In the genomic region with DNA sequence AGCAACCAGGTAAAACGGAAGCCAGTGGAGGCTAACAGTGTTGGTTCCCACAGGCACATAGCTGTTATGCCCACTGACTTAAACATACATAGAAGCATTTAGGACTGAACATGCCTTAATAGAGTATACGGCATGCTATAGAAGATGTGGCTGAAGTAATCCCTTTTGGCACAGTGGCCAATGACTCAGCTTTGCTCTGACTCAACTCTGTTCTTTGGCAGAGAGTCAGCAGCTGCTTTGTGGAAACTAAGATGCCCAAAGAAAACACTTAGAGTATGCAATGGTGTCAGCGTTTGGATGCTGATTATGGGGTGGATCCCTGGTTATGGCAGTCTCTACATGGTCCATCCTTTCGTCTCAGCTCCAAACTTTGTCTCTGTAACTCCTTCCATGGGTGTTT, we compare ENCODE assay signal across 7 mouse cellular contexts.
A peak's percentile ranks its signal among the peaks of the same experiment; 100 is the strongest.
DNase-seq lines count a peak whose midpoint lies in the region; TF ChIP-seq lines count a peak whose summit lies in the region.
"Not testable (repeated sequence)": the region's sequence is repeated elsewhere in the genome, so short reads cannot be mapped to it uniquely, and the experiment has no call there.

No protein-coding gene starts in this region.

- peak; percentile 72 for DNase-seq in NIH3T3 (ENCODE audit: low read depth)
- DNase-seq in adrenal gland, postnatal 10 days = peak; percentile 70
- peak; percentile 43 for DNase-seq in fat pad, adult 2 months (ENCODE audit: extremely low read depth, low read depth, low spot score)
- DNase-seq in gastrocnemius, adult 2 months = peak; percentile 30
- peak; percentile 1 for DNase-seq in heart, postnatal 25 days (ENCODE audit: low spot score)
- peak; percentile 48 to 51 for DNase-seq in left cerebral cortex, postnatal 36 days (ENCODE audit: low spot score in 2 of 2)
- peak; percentile 26 to 35 for DNase-seq in right cerebral cortex, postnatal 36 days (ENCODE audit: low spot score in 2 of 2)

- peak overlapping the region; percentile 51; the same call in 1 of the 2 replicates for H3K27ac ChIP-seq in gastrocnemius, adult 2 months

- intact Hi-C loops in gastrocnemius, adult 2 months (cut with DNase I); heart, postnatal 25 days (cut with DNase I); left cerebral cortex, postnatal 36 days (cut with DNase I): not testable (repeated sequence)

- TF ChIP-seq CTCF in gastrocnemius, adult 2 months (IDR thresholded peaks at IDR 0.05) = not testable (repeated sequence)

- H3K4me3 ChIP-seq in gastrocnemius, adult 2 months = peak overlapping the region; percentile 43

Comparison
In these comparisons a context has a peak if more than half of its experiments do, and no peak if none do; other contexts are left out.
1. Peak in every context shown above with its lines: DNase-seq, H3K4me3 ChIP-seq and H3K27ac ChIP-seq.
2. DNase-seq: peak in every context shown above with its lines; median percentile 72 in NIH3T3; 70 in adrenal gland, postnatal 10 days; 50 in left cerebral cortex, postnatal 36 days; 43 in fat pad, adult 2 months; 30 in right cerebral cortex, postnatal 36 days; 30 in gastrocnemius, adult 2 months; 1 in heart, postnatal 25 days.